Mouse (Mus musculus) embryonic fibroblast, embryonic 13.5 days (primary cell): Measurements from ENCODE around the gene Tnfrsf21. TPM values are rescaled to one million over a fixed set of nuclear protein-coding genes. Genes with fewer than 3 reads are reported as not detected.

ENCODE experiments used
- H3K27ac ChIP-seq: 2 replicates; pipeline ENCODE4 v1.5.1; 2012; ENCODE audit warnings: low read length, control low read depth, inconsistent platforms; ENCODE audit not compliant: insufficient read depth
- H3K4me1 ChIP-seq: 2 replicates; pipeline ENCODE4 v1.6.1; 2011; ENCODE audit warnings: low read length; ENCODE audit not compliant: control insufficient read depth, insufficient read depth
- H3K4me3 ChIP-seq: 2 replicates; pipeline ENCODE4 v1.5.1; 2011; ENCODE audit warnings: mild to moderate bottlenecking, control low read depth, low read length; ENCODE audit not compliant: insufficient read depth
- CTCF ChIP-seq: IDR thresholded peaks from 2 replicates; pipeline ENCODE4 v1.5.1; 2011; ENCODE audit warnings: mild to moderate bottlenecking, control low read depth, low read length, moderate library complexity, borderline replicate concordance; ENCODE audit not compliant: insufficient read depth
- POLR2A ChIP-seq: IDR thresholded peaks from 2 replicates; pipeline ENCODE4 v1.6.1; 2011; ENCODE audit warnings: low read depth, mild to moderate bottlenecking, control low read depth, low read length, moderate library complexity
- polyA plus RNA-seq: library from polyadenylated mRNA; stranded (reverse); fragments of >200 nt; gene quantifications from 2 replicates; pipeline ENCODE4 v1.2.4, GENCODE M21; 2011; ENCODE audit warnings: low read depth; ENCODE audit not compliant: missing spikeins, insufficient read length

Tnfrsf21 gene
- polyA plus RNA-seq, 1 experiment: 7.0 TPM

DNA sequence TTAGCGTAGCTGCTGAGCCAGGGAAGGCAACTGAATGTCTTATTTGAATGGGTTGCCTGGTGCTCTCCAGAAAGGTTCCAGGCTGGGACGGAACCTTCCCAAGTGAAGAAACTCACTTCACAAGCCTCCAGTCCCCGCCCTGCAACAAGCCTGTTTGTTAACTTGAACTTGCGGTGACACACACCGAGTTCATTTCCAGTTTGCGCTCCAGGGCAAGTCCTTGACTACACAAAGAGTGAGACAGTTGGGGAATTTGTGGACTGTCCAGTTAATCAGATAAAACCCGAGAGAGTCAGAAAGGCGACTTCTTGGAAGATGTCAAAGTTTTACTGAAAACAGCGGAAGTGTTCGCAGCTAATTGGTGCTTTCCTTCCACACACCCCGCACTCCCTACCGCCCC lies 103.1 kb downstream of the Tnfrsf21 start:
- Histone ChIP-seq H3K27ac (no peak overlapping the region), H3K4me1 (no peaks in the 10 kb centered on the region), H3K4me3 (no peak overlapping the region)
- no peak for TF ChIP-seq CTCF

- H3K27ac ChIP-seq: no peak overlapping the region
- no peaks in the 10 kb centered on the region for H3K4me1 ChIP-seq
- H3K4me3 ChIP-seq: no peak overlapping the region
- TF ChIP-seq CTCF (no peak), POLR2A (no peak)
Observed at GRCm38 (mm10) chr17:43121096-43121495, 104.7 kb downstream of the Tnfrsf21 start.

DNA sequence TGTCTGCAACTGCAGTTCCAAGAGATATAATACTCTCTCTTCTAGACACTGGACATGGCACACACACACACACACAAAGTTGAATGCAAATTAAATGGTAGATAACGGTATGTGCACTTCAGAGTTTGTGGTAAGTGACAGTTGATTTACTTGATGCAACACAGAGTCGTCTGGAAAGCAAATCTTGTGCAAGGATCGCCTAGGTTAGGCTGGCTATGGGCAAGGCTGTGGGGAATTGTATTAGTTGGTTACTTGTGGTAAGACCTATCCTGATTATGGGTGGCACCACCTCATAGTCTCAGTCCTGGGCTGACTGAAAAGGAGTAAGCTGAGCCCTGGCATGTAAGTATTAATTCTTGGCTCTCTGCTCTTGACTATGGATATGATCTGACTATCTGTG lies 112.0 kb downstream of the Tnfrsf21 start:
- no peak for TF ChIP-seq CTCF
- no peak for TF ChIP-seq POLR2A
- H3K27ac ChIP-seq: no peak overlapping the region
- H3K4me1 ChIP-seq: no peaks in the 10 kb centered on the region
- no peak overlapping the region for H3K4me3 ChIP-seq

DNA sequence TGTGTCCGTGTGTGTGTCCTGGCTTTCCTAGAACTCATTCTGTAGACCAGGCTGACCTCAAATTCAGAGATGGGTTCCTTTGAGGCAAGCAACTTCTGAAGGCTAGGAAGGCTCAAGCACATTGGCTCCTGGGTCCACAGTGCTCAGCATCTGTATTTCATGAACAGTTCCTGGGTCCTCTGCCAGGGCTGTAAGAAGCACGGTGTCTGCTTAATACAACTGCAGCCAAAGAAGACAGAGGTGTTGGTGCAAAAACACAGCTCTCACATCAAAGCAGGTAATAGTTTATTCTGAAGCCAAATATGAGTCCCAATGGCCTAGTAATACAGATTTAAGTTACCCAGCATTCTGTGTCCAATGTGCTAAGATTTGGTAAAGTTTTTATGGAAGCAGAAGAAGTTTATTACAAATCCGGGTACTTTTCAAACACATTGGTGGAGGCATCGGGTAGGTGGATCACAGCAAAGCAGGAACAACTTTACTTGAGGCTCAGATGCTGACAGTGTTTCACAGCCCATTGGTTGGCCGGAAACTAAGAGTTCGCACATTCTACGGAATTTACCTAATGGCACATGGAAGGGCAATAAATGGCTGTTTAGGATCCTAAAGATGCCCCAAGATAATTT lies 112.7 kb downstream of the Tnfrsf21 start:
- Histone ChIP-seq H3K4me1 (no peaks in the 10 kb centered on the region), H3K27ac (no peak overlapping the region), H3K4me3 (no peak overlapping the region)
- TF ChIP-seq POLR2A: no peak
- no peak for TF ChIP-seq CTCF

GRCm38 (mm10) chr17:43130115-43130869 lies 113.9 kb downstream of the Tnfrsf21 start:
- TF ChIP-seq CTCF (no peak), POLR2A (no peak)
- H3K4me1 ChIP-seq: no peaks in the 10 kb centered on the region
- no peak overlapping the region for H3K4me3 ChIP-seq
- H3K27ac ChIP-seq: no peak overlapping the region

DNA sequence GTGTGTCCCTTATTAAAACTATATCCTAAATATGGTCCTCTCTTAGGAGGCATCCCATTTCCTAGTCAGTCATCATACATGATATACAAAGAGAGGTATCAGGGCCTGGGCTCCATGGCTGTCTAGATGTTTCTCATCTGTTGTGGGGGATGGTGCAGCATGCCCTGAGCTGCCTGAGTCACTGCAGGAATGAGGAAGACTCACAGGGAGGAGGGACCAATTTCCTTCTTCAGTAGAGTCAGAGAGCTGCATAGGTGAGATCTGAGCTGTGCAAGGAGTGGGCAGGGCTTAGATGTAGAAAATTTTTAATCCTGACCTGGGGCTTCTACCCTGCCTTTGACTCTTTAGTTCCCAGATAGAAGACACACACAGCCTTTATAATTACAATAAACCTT lies 114.5 kb downstream of the Tnfrsf21 start:
- Histone ChIP-seq H3K27ac (no peak overlapping the region), H3K4me3 (no peak overlapping the region)

GRCm38 (mm10) chr17:43132477-43132876 lies 116.1 kb downstream of the Tnfrsf21 start:
- H3K4me1 ChIP-seq: no peaks in the 10 kb centered on the region
- no peak overlapping the region for H3K4me3 ChIP-seq
- H3K27ac ChIP-seq: no peak overlapping the region
- TF ChIP-seq CTCF: no peak
- TF ChIP-seq POLR2A: no peak

More for the DNA sequence above, 114.5 kb downstream of the Tnfrsf21 start:
- TF ChIP-seq CTCF (no peak), POLR2A (no peak)
- no peaks in the 10 kb centered on the region for H3K4me1 ChIP-seq

GRCm38 (mm10) chr17:43133106-43133505 lies 116.8 kb downstream of the Tnfrsf21 start:
- no peaks in the 10 kb centered on the region for H3K4me1 ChIP-seq
- H3K27ac ChIP-seq: no peak overlapping the region
- no peak for TF ChIP-seq CTCF
- no peak for TF ChIP-seq POLR2A
- H3K4me3 ChIP-seq: no peak overlapping the region

DNA sequence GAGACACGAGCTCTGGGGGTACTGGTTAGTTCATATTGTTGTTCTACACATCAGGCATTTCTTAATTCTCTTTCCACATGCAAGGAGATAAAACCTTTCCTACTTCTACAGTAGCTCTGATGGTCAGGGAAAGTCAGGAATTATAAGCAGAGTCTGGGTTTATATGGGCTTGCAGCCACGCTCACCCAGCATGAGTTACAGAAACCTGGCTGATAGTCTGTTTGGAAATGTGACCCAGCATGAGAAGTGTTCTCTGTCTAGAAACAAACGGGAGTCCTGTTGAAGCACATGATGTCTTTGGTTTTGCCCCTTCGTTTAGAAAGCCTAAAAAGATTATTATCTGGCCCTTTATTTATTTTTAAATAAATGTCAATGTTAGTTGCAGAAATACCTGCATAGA lies 118.6 kb downstream of the Tnfrsf21 start:
- no peaks in the 10 kb centered on the region for H3K4me1 ChIP-seq
- H3K4me3 ChIP-seq: no peak overlapping the region
- TF ChIP-seq CTCF (no peak), POLR2A (no peak)

More for the DNA sequence above, 118.6 kb downstream of the Tnfrsf21 start:
- no peak overlapping the region for H3K27ac ChIP-seq
